Mouse (Mus musculus): ENCODE data around the gene Fhad1. TPM values are rescaled to one million over a fixed set of nuclear protein-coding genes. Genes with fewer than 3 reads are reported as not detected.
A peak's percentile ranks its signal among the peaks of the same experiment; 100 is the strongest.

Gene Fhad1
- 3.0 and 4.0 TPM in 2 replicates for polyA plus RNA-seq (2015; fragmentation: Nextera tagmentation; extraction: Ambion mirVana)

GRCm38 (mm10) chr4:142014659-142015608, at the start of gene Fhad1:
Gene Fhad1, minus strand, starts transcription at chr4:142015082.
- H3K27ac ChIP-seq (ENCODE audit: low read length): no peak within 1 kb of the TSS
- H3K36me3 ChIP-seq (ENCODE audit: control insufficient read depth, insufficient read depth): no peaks in the 10 kb centered on the region

DNA sequence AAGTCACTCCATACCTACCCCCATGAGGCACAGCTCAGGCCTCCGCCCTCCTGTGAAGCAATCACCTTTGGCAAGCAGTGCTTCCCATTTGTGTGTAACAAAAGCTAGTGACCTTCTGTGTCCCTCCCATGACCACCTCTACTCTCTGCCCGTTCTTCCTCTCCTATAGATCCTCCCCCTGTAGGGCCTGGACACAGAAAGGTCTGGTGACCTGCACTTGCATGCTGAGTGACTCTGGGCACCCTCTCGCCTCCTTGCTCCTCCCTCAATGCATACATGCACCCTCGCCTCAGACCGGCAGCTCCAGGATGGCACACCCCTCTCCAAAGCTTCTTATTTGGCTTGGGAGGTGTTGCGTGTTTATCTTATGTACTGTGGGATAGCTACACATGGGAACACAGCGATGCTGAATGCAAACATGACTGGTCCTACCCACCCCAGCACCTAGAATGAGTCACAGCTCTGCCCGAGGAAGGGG, 48.2 kb upstream of the Fhad1 start:
- no peak for ATAC-seq (replicated peaks; ENCODE audit: extremely low read depth, insufficient read depth, low FRiP score)
- Histone ChIP-seq H3K4me2 (ENCODE audit: low read depth, low read length) (no peak overlapping the region), H3K27me3 (ENCODE audit: control insufficient read depth, insufficient read depth, low read length) (no peaks in the 10 kb centered on the region), H3K36me3 (ENCODE audit: control insufficient read depth, insufficient read depth) (no peaks in the 10 kb centered on the region), H3K9ac (ENCODE audit: low read length) (no peak overlapping the region), H3K4me1 (ENCODE audit: control insufficient read depth, insufficient read depth, low read length) (peaks cover 37% of the 10 kb centered on the region), H3K27ac (ENCODE audit: low read length) (no peak overlapping the region), H3K9me3 (replicated peaks; ENCODE audit: control insufficient read depth, low read length) (no peaks in the 10 kb centered on the region), H3K4me3 (ENCODE audit: low read length) (no peak overlapping the region)
- 85% methylated on average over 8 of the region's 8 CpGs for WGBS

More at GRCm38 (mm10) chr4:142014659-142015608, at the start of gene Fhad1:
- peak within 1 kb of the TSS; percentile 53 for H3K4me3 ChIP-seq (ENCODE audit: low read length)
- H3K4me2 ChIP-seq (ENCODE audit: low read depth, low read length): peak within 1 kb of the TSS; percentile 74
- WGBS: 1% methylated on average over 41 of the region's 46 CpGs
- no peaks in the 10 kb centered on the region for H3K9me3 ChIP-seq (replicated peaks; ENCODE audit: control insufficient read depth, low read length)
- 0 out of 2 replicates have a peak, but pooled peaks cover 3% of the 10 kb centered on the region for H3K27me3 ChIP-seq (ENCODE audit: control insufficient read depth, insufficient read depth, low read length)
- peak; percentile 76 for ATAC-seq (replicated peaks; ENCODE audit: extremely low read depth, insufficient read depth, low FRiP score)
- peak within 1 kb of the TSS; percentile 58 for H3K9ac ChIP-seq (ENCODE audit: low read length)
- peaks cover 24% of the 10 kb centered on the region for H3K4me1 ChIP-seq (ENCODE audit: control insufficient read depth, insufficient read depth, low read length)

DNA sequence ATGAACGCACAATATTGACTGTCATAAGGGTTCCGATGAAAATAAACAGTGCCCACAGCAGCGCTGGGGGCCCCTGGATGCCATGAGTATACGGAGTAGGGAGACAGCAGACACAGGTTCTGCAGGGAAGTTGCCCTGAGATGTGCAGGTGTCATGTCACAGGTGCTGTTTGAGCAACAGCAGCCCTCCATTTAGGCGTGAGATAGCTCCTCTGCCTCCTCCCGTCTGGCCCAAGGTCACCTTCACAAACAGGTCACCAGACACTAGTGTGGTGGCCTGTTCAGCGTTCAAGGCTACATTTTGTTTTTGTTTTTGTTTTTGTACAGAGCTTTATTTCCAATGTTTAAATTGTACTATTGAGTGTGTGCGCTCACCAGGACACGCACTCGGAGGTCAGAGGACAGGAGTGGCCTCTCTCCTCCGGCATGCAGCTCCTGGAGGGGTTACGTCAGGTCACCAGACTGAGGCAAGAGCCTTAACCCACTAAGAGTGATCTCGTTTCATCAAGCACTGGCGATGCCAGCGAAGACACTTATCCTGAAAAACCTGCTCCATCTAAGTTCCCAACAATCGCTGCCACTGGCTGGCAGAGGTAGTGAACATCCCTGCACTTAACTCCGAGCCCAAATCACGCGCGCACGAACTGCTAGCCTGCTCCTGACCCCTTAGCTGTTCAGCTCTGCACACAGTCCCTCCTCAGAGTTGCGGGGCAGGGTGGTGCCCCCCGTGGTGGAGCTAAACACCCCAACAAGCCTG, 46.8 kb upstream of the Fhad1 start:
- 71% methylated on average over 23 of the region's 23 CpGs for WGBS
- H3K4me3 ChIP-seq (ENCODE audit: low read length): no peak overlapping the region
- H3K9me3 ChIP-seq (replicated peaks; ENCODE audit: control insufficient read depth, low read length): no peaks in the 10 kb centered on the region
- peak overlapping the region; percentile 62 for H3K27ac ChIP-seq (ENCODE audit: low read length)
- no peaks in the 10 kb centered on the region for H3K27me3 ChIP-seq (ENCODE audit: control insufficient read depth, insufficient read depth, low read length)
- H3K9ac ChIP-seq (ENCODE audit: low read length): no peak overlapping the region
- no peak for ATAC-seq (replicated peaks; ENCODE audit: extremely low read depth, insufficient read depth, low FRiP score)
- H3K4me1 ChIP-seq (ENCODE audit: control insufficient read depth, insufficient read depth, low read length): peaks cover 50% of the 10 kb centered on the region
- H3K36me3 ChIP-seq (ENCODE audit: control insufficient read depth, insufficient read depth): no peaks in the 10 kb centered on the region
- no peak overlapping the region for H3K4me2 ChIP-seq (ENCODE audit: low read depth, low read length)

DNA sequence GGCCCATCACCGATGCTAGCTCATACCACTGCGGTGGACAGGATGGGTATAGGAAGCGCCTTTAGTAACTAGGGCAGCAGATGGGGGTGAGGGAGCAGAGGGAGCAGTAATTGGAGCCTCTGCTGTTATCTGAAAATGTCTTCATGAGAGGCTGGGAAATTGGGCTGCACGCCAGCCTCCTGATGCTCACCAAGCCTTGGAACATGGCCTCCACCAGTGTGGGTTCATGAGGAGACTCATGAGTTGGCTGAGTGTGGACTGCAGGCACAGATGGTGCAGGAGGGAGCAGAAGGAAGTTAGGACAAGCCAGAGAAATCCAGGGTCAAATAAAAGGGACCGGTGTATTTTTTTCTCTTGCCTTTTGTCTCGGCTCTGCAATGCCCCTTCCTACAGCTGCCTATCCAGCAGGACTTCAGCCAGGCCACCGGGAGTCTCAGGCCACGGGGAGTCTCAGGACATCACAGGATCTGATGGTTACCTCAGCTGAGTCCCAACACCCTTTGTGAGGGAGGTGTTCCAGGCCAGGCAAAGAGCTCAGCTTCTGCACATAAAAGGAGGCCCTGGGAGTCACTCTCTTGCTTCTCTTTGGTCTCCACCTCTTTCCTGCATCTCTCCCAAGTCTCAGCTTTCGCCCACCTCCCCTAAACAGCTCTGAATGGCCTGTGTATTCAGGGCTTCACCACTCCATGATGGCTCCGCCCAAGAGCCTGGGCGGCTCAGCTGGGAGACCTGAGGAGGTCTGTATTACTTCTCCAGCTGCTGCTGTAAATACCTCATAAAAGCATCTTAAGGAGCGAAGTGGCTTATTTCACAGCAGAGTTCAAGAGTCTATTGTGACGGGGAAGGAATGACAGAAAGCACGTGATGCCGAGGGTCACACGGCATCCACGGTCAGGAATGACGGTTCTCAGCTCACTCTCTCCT, 45.8 kb upstream of the Fhad1 start:
- 52% methylated on average over 18 of the region's 18 CpGs for WGBS
- no peak; the same call in 1 of the 2 replicates for ATAC-seq (replicated peaks; ENCODE audit: extremely low read depth, insufficient read depth, low FRiP score)
- Histone ChIP-seq H3K27me3 (ENCODE audit: control insufficient read depth, insufficient read depth, low read length) (no peaks in the 10 kb centered on the region), H3K9me3 (replicated peaks; ENCODE audit: control insufficient read depth, low read length) (no peaks in the 10 kb centered on the region), H3K4me2 (ENCODE audit: low read depth, low read length) (no peak overlapping the region), H3K4me1 (ENCODE audit: control insufficient read depth, insufficient read depth, low read length) (peaks cover 45% of the 10 kb centered on the region), H3K27ac (ENCODE audit: low read length) (peak overlapping the region; percentile 62), H3K4me3 (ENCODE audit: low read length) (no peak overlapping the region), H3K9ac (ENCODE audit: low read length) (no peak overlapping the region), H3K36me3 (ENCODE audit: control insufficient read depth, insufficient read depth) (no peaks in the 10 kb centered on the region)

DNA sequence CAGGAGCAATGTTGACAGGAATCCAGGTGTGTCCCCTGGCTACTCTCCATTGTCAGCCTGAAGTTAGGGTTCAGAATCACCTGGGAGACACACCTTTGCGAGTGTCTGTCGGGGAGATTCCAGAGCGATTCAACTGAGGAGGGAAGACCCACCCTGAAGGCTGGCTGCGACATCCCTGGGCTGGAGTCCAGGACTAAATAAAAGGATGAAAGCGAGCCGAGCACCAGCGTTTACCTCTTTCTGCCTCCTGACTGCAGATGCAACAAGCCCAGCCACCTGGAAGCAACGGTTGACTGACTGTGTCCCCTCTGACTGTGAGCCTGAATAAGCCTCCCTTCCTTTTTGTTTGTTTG, 44.9 kb upstream of the Fhad1 start:
- H3K36me3 ChIP-seq (ENCODE audit: control insufficient read depth, insufficient read depth): no peaks in the 10 kb centered on the region
- no peak overlapping the region for H3K4me3 ChIP-seq (ENCODE audit: low read length)
- no peak for ATAC-seq (replicated peaks; ENCODE audit: extremely low read depth, insufficient read depth, low FRiP score)
- peaks cover 40% of the 10 kb centered on the region for H3K4me1 ChIP-seq (ENCODE audit: control insufficient read depth, insufficient read depth, low read length)
- H3K9ac ChIP-seq (ENCODE audit: low read length): no peak overlapping the region
- no peak overlapping the region for H3K4me2 ChIP-seq (ENCODE audit: low read depth, low read length)
- no peaks in the 10 kb centered on the region for H3K9me3 ChIP-seq (replicated peaks; ENCODE audit: control insufficient read depth, low read length)
- 84% methylated on average over 8 of the region's 8 CpGs for WGBS
- H3K27me3 ChIP-seq (ENCODE audit: control insufficient read depth, insufficient read depth, low read length): no peaks in the 10 kb centered on the region
- H3K27ac ChIP-seq (ENCODE audit: low read length): no peak overlapping the region

- Histone ChIP-seq H3K9me3 (replicated peaks; ENCODE audit: control insufficient read depth, low read length) (no peaks in the 10 kb centered on the region), H3K4me2 (ENCODE audit: low read depth, low read length) (no peak overlapping the region), H3K27ac (ENCODE audit: low read length) (no peak overlapping the region), H3K36me3 (ENCODE audit: control insufficient read depth, insufficient read depth) (no peaks in the 10 kb centered on the region), H3K4me3 (ENCODE audit: low read length) (no peak overlapping the region), H3K4me1 (ENCODE audit: control insufficient read depth, insufficient read depth, low read length) (peaks cover 45% of the 10 kb centered on the region), H3K9ac (ENCODE audit: low read length) (no peak overlapping the region), H3K27me3 (ENCODE audit: control insufficient read depth, insufficient read depth, low read length) (no peaks in the 10 kb centered on the region)
- no peak for ATAC-seq (replicated peaks; ENCODE audit: extremely low read depth, insufficient read depth, low FRiP score)
- WGBS: 65% methylated on average over 13 of the region's 13 CpGs
These were observed 44.4 kb upstream of the Fhad1 start for GRCm38 (mm10) chr4:142059113-142059840.

- Histone ChIP-seq H3K4me1 (ENCODE audit: control insufficient read depth, insufficient read depth, low read length) (peaks cover 60% of the 10 kb centered on the region), H3K9me3 (replicated peaks; ENCODE audit: control insufficient read depth, low read length) (no peaks in the 10 kb centered on the region), H3K9ac (ENCODE audit: low read length) (no peak overlapping the region; the same call in 1 of the 2 replicates), H3K27me3 (ENCODE audit: control insufficient read depth, insufficient read depth, low read length) (no peaks in the 10 kb centered on the region), H3K4me3 (ENCODE audit: low read length) (no peak overlapping the region), H3K27ac (ENCODE audit: low read length) (peak overlapping the region; percentile 87), H3K4me2 (ENCODE audit: low read depth, low read length) (peak overlapping the region; percentile 10; the same call in 1 of the 2 replicates), H3K36me3 (ENCODE audit: control insufficient read depth, insufficient read depth) (no peaks in the 10 kb centered on the region)
- peak; percentile 88 for ATAC-seq (replicated peaks; ENCODE audit: extremely low read depth, insufficient read depth, low FRiP score)
- WGBS: 55% methylated on average over 22 of the region's 22 CpGs
These were observed 42.8 kb upstream of the Fhad1 start for GRCm38 (mm10) chr4:142057529-142058216.

Data from heart, embryonic 16.5 days (tissue).